Mouse (Mus musculus): ENCODE data around the gene Thap3.

GRCm38 (mm10) chr4:152011171-152011760 is 22.5 kb upstream of the Thap3 start:
- no peak for TF ChIP-seq SRF (IDR thresholded peaks at IDR 0.05; ENCODE audit: control insufficient read depth, insufficient read length, low read depth)
- TF ChIP-seq MYOG (IDR thresholded peaks at IDR 0.05; ENCODE audit: control insufficient read depth in 1 of 3, insufficient read depth in 1 of 3, insufficient read length in 2 of 3, low read depth in 2 of 3), result no peak

Measured in myocyte (in vitro differentiated cells).